Mouse (Mus musculus): ENCODE measurements around the gene Mboat2.

Mboat2 gene

DNA sequence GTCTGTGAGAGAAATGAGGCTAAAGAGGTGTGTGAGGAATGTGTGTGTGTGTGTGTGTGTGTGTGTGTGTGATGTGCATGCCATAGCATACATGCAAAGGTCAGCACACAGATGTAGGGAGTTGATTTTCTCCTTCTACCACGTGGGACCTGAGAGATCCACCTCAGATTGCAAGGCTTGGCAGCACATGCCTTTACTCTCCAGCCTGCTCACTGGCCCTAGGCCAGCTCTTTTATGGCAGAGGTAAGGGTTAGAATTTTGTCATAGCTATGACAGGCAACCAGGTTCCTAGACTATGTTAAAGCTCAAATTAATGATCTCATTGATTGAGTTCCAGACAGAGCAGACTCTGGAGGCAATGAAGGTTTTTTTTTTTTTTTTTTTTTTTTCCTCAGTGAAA, 33.1 kb downstream of the Mboat2 start:
- DNase-seq (ENCODE audit: extremely low spot score) = no peak

DNA sequence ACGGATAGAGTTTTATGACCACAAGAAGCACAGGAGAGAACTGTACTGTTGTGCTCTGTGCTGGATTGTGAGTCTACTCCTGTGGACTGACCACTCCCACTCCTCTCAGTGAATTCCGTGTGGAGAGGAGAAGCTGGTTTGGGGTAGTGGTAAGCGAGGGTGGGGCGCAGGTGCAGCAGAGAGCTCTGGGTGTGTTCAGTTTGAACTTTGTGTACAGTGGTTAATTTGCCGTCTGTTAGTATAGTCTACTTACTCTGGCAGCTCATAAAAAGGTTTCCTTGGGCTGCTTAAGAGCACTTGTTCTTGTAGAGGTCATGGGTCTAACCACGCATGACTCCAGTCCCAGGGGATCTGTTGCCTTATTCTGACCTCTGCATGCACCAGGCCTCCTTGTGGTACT, 36.0 kb downstream of the Mboat2 start:
- no peak for DNase-seq (ENCODE audit: extremely low spot score)

DNA sequence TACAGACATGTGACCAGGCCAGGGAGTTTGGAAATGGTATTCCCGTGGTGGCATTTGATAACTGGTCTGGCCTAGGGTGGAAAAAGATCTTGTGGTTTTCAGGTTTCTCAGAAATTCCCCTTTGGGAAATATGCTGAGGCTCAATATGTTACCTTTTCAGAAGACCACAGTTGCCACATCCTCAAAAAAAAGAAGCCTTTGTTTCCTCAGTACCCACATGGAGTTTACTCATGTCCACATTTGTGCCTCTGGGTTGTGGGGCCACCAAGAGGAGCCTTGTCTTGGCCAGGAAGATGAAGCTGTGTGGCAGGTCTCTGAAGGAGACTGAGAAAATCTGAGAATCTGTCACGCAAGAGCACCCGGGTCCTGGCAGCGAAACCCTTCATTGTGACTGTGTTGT, 38.0 kb downstream of the Mboat2 start:
- DNase-seq (ENCODE audit: extremely low spot score) = no peak

DNA sequence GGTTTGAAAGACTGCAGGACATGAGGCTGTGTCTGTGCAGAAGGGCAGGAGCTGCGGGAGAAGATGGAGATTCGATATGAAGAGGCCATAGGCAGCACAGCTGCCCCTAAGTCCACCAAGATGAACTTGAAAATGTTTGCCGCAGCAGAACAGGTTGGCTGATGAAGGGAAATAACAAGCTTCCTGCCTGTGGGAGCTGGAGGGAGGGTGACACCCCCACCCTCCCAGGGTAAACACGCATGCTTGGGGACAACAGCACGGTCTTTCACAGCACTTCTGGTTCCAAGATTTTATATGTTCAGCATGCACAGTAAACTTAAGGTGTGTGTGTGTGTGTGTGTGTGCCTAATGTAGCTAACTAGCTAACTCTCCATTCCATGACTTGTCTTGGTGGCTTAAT, 38.6 kb downstream of the Mboat2 start:
- no peak for DNase-seq (ENCODE audit: extremely low spot score)

DNA sequence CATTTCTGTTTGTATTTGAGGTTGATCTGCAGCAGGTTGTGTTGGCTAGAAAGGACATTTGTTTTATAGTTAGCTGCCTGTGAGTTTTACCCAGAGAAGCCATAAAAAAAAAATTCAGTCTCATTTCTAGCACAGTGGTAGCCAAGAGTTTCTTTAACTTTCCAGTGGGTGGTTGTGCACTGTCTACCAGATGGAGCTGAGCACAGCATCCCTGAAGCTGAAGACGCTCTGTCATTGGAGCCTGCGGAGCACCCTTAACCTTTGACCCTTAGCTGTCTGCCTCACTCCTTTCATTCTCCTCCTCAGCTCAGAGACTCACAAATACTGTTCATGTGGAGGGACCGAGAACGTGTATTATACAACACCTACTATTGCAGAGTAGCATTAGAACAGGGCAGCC, 40.2 kb downstream of the Mboat2 start:
- DNase-seq (ENCODE audit: extremely low spot score) = no peak

DNA sequence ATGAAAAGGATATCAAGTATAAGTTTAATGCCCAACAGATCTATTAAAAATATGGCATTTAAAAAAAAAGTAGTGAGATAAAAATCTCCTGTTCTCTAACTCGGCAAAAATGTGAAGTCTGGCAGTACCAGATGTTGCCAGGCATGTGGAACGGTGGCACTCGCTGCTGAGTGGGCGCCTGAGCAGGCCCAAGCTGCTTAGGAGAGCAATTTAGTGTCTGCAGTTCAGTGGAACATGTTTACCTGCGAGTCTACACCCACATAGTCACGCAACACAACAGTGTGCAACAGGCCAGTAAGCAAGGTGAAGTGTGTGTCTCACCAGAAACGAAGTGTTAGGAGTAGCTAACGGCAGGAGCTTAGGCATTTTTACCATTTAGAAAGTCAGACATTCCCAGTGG, 41.6 kb downstream of the Mboat2 start:
- DNase-seq (ENCODE audit: extremely low spot score) = no peak

DNA sequence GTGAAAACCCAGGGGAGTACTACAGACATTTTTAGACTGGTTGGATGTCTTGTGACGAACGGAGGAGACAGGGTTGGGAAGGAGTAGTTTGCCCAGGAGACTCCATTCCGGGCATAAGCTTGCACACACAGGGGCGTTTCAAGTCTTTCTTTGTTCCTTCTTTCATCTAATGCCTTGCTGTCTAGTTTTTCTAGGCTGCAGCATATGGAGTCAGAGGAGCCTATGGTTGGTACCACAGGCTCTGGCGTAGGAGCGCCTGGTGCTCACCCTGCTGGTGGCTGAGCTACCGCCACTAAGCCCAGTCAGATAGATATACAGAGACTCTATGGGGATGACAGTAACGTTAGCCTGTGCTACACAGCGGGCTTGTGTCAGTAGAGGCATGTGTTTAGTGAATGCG, 42.0 kb downstream of the Mboat2 start:
- no peak for DNase-seq (ENCODE audit: extremely low spot score)

DNA sequence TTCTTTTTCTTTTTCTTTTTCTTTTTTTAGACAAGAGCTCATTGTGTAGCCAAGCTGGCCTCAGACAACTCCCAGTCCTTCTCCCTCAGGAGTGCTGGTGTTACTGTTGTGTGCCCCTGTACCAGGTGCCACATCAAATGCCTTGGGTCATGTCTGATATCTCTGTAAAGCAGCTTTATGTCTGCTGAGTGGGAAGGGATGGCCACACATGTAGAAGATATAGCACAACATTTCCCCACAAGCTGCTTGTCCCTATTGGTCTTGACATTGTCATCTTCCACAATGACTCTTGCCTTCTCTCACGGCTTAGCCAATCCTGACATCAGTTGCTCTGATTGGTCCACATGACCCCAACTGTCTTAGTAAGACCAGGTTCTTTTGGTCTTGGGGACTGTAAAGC, 45.2 kb downstream of the Mboat2 start:
- no peak for DNase-seq (ENCODE audit: extremely low spot score)

DNA sequence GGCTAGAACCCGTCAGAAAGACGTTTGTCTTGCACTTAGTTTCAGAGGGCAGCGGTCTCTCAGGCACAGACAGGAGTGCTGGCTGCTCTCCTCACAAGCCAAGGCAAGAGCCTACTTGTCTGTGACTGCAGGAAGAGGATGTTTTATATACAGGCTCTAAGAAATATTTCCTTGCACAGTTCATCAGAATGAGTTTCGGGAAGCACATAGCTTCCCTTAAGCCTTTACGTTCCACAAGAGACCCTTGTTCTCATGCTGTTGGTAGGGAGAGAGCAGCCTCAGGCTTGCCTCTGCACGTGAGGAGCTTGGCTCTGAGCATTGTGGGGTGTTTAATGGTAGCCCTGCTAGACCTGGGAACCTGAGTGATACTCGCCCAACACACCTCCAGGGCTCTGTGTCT, 46.6 kb downstream of the Mboat2 start:
- DNase-seq (ENCODE audit: extremely low spot score) = no peak

DNA sequence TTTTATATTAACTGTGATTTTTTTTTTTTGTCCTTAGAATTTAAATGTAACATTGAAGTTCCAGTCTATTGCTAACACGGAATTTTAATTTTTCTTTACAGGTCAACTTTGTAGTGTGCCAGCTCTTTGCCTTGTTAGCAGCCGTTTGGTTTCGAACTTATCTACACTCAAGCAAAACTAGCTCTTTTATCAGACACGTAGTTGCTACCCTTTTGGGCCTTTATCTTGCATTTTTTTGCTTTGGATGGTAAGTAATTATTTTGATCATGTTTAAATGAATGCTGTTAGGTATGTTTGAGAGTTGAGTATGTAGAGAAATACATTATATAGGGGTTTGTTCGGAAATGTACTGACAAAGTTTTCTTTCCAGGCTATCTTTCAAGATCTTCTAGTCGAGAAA, 47.4 kb downstream of the Mboat2 start:
- DNase-seq (ENCODE audit: extremely low spot score) = no peak

DNA sequence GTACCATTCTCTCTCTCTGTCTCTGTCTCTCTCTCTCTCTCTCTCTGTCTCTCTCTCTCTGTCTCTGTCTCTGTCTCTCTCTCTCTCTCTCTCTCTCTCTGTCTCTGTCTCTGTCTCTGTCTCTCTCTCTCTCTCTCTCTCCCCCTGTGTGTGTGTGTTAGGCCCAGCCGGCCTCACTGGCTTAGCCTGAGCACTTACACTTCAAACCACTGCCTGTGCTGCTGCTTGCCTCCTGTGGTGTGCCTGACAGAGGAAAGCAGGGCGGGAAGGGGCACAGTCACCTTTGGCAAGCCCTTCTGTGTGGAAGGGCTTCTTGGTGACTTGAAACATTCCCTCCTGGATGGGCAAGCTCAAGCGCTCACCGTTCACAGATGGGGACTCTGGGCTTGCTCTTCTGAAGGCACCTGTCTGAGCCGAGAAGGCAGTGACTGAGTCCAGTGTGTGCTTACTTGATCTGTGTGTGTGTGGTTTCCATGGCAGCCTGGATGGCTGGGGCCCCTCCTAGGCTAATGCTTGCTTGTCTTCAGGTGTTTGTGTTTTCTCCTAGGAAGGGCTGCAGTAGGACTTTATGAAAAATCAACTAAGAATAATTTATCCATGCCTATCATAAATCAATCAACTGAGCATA, 48.2 kb downstream of the Mboat2 start:
- DNase-seq (ENCODE audit: extremely low spot score) = no peak

DNA sequence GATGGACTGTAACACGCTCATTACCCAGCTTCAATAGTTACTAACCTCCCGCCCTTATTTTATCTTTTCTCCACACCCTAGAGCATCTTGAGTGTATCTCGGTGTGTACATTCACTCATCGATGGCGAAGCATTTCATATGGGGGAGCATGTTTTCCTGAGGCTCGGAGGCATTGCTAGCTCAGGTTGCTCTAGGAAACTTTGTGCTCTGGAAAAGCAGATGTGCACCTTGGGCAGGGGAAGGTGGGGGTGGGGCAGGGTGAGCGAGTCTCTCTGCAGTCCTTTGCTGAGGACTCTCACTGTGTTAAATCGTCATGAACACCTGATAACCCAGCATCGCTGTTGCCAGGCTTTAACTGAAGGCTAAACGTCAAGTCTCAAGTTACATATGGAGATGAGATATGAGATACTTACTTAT, 48.9 kb downstream of the Mboat2 start:
- DNase-seq (ENCODE audit: extremely low spot score) = no peak

DNA sequence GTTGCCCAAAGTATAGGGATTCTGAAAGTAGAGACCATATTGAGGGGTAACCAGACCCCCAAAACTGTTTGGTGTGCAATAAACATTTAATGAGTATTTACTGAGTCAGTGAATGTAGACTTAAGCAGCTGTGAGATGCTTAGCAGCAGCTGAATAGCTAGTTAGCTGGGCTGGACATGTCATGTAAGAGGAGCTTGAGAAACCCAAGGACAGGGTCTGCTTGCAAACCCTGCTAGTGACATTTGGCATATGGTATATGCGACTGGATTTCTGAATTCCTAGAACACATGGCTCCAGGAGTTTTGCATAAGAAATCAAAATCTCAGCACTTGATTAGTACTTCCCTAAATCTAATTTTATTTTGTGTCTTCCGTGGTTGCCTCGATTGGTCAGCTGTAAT, 52.6 kb downstream of the Mboat2 start:
- no peak for DNase-seq (ENCODE audit: extremely low spot score)

DNA sequence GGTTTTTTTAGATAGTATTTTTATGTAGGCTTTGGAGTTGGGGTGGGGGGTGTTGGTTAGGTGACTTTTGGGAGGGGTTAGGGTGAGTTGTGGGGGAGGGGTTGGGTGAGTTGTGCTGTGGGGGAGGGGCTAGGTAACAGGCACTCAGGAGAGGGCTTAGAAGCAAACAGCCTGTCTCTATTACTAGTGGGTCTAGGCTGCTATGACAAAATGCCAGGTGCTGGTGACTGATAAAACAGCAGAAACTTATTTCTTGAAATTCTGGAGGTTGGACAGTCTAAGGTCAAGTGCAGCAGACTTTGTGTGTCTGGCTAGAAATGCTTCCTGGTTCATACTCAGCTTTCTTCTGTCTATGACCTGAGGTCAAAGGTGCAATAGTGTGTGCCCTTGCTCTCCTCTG, 56.1 kb downstream of the Mboat2 start:
- no peak for DNase-seq (ENCODE audit: extremely low spot score)

DNA sequence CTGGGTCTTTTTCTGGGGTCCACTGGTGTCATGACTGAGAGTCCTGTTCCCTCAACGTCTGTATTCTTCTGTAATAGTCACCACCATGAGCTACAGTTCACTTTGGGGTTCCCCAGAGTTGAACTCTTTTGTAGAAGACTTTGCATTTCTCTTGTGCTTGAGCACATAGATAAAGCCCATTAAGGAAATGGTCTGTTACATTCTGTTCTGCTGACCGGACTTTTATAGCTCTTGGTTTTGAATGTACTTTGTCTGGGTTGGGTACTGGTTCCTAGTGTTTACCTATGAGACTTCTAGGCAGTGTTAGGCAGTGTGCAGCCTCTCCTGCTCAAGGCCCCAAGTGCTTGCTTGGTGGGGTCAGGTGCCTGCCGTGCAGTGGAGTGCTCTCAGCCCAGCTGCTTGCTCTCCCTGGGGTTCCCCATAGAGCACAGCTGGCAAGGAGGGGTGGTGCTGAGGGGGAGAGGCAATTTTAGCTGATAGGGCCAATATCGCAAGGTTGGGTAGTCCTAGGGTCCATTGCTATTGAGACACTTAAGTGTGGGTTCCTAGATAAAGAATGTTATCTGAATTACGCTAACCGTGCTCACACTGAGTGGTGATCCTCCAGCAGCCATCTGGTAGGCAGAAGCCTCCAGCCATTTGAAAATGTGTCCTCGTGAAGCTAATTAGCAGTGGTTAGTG, 58.8 kb downstream of the Mboat2 start:
- DNase-seq (ENCODE audit: extremely low spot score) = no peak

DNA sequence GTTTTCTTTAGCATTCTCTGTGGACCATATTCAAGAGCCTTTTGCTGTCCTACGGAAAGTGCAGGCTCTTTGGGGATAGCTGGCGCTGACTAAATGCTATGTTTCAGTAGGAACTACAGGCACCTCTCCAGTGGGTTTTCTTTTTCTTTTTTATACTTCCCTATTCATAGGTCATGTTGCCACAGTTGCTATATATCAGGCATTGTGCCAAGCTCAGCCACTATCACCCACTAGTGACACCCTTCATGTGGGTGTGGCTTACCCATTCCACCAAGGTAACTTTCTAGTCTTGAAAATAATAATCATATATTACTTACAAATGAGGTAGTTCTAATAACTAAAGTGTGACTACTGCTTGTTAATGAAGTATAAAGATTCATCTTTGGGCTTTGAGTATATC, 59.5 kb downstream of the Mboat2 start:
- no peak for DNase-seq (ENCODE audit: extremely low spot score)

DNA sequence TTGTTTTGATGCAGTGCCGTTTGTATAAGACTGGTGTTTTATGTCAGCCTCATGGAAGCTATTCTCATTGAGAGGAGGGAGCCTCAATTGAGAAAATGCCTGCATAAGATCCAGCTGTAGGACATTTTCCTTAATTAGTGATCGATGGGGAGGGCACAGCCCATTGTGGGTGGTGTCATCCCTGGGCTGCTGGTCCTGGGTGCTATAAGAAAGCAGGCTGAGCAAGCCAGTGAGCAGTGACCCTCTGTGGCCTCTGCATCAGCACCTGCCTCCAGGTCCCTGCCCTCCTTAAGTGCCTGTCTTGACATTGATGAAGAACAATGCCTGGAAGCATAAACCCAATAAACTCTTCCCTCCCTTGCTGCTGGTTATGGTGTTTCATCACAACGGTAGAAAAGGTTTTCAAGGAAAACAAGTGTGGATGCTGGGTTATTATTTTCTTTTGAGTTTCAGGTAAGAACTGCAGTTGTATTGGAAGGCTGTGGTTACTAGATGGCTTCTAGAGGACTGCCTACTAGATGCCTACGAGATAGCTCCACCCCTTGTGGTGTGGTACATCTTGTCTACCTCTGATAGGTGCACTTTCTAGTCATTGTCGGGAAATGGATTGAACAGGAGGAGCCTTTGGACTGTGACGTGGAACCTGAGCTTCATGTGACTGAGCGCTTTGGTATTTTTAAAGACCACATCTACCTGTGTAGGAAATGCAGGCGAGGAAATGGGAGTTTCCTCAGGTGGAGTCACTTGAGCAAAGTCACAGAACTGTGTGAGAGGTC, 60.2 kb downstream of the Mboat2 start:
- DNase-seq (ENCODE audit: extremely low spot score) = no peak

DNA sequence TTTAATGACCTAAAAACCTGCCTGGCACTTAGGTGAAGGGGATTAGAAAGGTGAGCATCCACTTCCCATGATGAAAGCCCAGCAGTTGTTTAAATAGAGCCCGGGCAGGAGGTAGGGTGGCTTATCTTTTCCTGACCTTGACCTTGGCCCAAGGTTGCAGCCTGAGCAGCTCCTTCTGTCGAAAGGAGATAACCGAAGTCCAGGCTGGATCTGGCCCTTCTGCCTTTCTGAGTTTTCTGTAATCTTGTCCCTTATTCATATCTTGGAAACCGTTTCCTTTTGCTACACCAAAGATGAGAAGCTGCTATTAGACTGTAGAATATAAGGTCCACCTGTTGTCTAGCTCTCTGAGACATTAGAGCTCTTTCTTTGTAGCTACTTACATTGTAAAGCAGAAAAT, 61.9 kb downstream of the Mboat2 start:
- DNase-seq (ENCODE audit: extremely low spot score) = no peak

DNA sequence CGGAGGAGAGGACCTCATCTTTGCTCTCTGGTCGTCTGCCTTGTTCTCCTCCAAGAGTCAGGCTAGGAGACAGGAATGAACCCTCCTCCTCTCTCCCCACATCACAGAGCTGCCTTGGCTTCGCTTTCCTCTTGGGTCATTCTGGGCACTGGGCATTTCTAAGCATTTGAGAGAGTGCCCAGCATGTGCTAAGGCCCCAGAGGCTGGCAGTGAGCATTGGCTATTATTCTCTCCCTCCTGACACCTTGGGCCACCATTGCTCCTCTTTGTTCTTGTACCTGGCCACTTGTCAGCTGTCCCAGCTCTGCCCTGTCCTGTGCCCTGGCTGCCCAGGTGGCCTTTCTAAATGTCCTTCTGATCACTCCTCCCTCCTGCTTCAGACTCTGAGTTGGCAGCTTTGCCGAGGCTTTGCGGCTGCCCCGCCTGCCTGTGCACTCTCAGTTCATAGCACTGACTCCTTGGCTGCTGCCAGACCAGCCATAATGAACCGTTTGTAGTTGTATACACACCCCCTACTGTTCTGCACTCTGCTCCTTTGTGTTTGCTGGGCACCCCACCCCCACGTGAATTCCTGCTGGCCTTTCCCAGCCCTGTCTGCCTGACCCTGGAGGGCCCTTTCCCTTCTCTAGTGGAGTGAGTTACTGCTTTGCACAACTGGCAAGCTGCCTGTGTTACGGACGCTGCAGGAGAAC, 63.2 kb downstream of the Mboat2 start:
- peak; percentile 68 for DNase-seq (ENCODE audit: extremely low spot score)

DNA sequence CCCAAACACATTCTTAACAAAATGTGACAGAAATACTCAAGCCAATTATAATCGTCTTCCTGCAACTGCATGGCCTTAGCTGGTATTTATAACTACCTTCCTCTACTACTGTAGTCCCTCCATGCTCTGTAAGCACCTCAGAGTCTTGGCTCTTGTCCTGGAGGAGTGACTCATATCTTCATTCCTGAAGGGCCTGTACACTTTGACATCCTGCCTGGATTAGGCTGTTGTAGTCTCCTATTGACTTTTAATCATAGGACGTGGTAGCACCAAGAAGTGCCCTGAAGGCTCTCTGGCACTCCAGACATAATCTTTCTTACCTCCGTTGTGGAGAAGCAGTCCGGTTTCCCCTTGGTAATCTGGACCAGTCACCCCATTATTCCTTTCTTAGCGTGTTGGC, 64.7 kb downstream of the Mboat2 start:
- no peak for DNase-seq (ENCODE audit: extremely low spot score)

DNA sequence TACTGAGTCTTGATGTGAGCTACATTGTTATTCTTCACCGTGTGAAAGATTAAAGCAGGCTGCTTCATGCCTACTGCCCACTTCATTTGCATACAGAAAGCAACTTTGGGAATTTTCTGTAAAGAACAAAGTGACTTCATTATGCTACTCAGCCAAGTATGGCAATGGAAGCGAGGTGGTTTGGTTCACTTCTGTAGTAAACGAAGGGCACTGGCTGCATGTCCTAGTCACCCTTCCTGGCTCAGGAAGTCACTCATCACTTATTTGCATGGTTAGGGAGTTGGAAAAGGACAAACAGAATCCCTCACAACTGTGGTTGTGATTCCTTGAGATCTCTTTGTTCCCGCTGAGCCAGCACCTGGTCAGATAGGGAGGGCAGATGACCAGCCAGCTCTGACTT, 66.7 kb downstream of the Mboat2 start:
- DNase-seq (ENCODE audit: extremely low spot score) = no peak

DNA sequence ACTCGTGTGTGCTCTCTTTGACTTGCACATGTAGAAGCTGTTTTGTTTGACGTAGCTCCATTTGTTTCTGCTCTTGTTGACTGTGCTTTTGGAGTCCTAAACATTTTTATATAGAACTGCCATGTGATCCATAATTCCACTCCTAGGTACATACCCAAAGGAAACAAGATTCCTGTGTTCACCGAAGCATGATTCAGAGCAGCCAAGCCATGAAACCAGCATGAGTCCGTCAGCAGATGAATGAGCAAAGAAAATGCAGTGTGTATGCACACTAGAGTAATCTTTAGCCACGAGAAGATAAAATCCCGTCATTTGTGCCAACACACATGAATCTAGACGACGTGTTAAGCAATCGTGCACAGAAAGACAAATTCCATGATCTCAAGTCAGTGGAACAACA, 67.5 kb downstream of the Mboat2 start:
- no peak for DNase-seq (ENCODE audit: extremely low spot score)

DNA sequence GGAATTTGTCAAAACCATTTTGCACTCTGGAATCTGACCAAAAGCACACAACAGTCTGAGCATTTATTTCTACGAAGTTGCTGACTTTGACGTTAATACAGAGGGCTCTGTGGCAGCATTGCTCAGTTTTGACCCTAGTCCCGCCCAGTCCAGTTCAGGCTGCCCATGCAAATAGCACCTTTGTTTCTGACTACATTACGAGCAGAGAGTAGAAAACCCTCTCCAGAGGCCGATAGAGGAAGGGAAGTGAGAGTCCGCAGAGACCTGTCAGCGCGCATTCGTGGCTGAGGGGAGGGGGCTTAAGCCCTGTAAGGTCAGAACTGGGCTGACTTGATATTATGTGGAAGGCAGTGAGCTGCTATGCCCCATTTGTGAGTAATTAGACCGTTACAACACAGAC, 69.0 kb downstream of the Mboat2 start:
- DNase-seq (ENCODE audit: extremely low spot score) = no peak

Measured in embryo, embryonic 9.5 days (tissue).